Mouse (Mus musculus) gastrocnemius, adult 2 months (tissue): ENCODE measurements around the gene Kif3c. TPM values are rescaled to one million over a fixed set of nuclear protein-coding genes. Genes with fewer than 3 reads are reported as not detected.

Experiments used
- DNase-seq: peaks from one replicate; pipeline ENCODE4 v3.0.0; 2022
- H3K27ac ChIP-seq: fragments of 200-600 bp; 2 replicates; pipeline ENCODE4 v1.8.1; 2022; ENCODE audit warnings: mild to moderate bottlenecking
- H3K4me3 ChIP-seq: fragments of 200-600 bp; 2 replicates; pipeline ENCODE4 v1.8.1; 2022; ENCODE audit warnings: mild to moderate bottlenecking, moderate library complexity
- CTCF ChIP-seq: fragments of 200-600 bp; IDR thresholded peaks from 2 replicates; pipeline ENCODE4 v1.8.1; 2022; ENCODE audit warnings: antibody characterized with exemption, mild to moderate bottlenecking, moderate library complexity
- intact Hi-C: fragments of 180-260 bp; cut with DNase I; formaldehyde crosslinking; loops from one replicate; pipeline ENCODE4 v1.15.1; 2025
- total RNA-seq, 2 experiments: library from RNA; stranded (reverse); gene quantifications; 2 replicates each; pipeline ENCODE4 v1.2.3; 2021

The Kif3c gene
- total RNA-seq, 2 experiments from 2014 or later: 20.7 to 24.1 TPM

GRCm38 (mm10) chr12:3429681-3430442 lies 64.9 kb downstream of the Kif3c start:
- Histone ChIP-seq H3K4me3 (no peak overlapping the region), H3K27ac (no peak overlapping the region; the same call in 1 of the 2 replicates)
- intact Hi-C loops: loop anchor here (5.0 kb wide), 1 partner anchor 118 kb away; no protein-coding TSS in a partner anchor
- no peak for TF ChIP-seq CTCF
- no peak for DNase-seq

GRCm38 (mm10) chr12:3430443-3430753 lies 65.5 kb downstream of the Kif3c start:
- TF ChIP-seq CTCF: no peak
- DNase-seq: no peak
- intact Hi-C loops: no loop called here
- H3K4me3 ChIP-seq: no peak overlapping the region
- H3K27ac ChIP-seq: no peak overlapping the region; the same call in 1 of the 2 replicates

- intact Hi-C loops: no loop called here
- TF ChIP-seq CTCF: peak; percentile 22; the same call in 1 of the 2 replicates
- H3K27ac ChIP-seq: no peak overlapping the region
- no peak for DNase-seq
- H3K4me3 ChIP-seq: no peak overlapping the region
These were observed 66.1 kb downstream of the Kif3c start for GRCm38 (mm10) chr12:3430985-3431384.

- DNase-seq: no peak
- no peak overlapping the region for H3K4me3 ChIP-seq
- H3K27ac ChIP-seq: no peak overlapping the region
- no peak for TF ChIP-seq CTCF
- intact Hi-C loops: no loop called here
These were observed 68.8 kb downstream of the Kif3c start for GRCm38 (mm10) chr12:3433736-3434135.

- intact Hi-C loops: no loop called here
- DNase-seq: no peak
- no peak overlapping the region for H3K4me3 ChIP-seq
- TF ChIP-seq CTCF: no peak
- no peak overlapping the region for H3K27ac ChIP-seq
These were observed 71.5 kb downstream of the Kif3c start for GRCm38 (mm10) chr12:3436446-3436845.

GRCm38 (mm10) chr12:3437815-3438214 lies 72.9 kb downstream of the Kif3c start:
- Histone ChIP-seq H3K27ac (no peak overlapping the region), H3K4me3 (no peak overlapping the region)
- TF ChIP-seq CTCF: peak; percentile 59
- intact Hi-C loops: no loop called here
- no peak for DNase-seq

- intact Hi-C loops: no loop called here
- no peak for DNase-seq
- Histone ChIP-seq H3K27ac (0 out of 2 replicates have a peak overlapping the region, but pooled peaks have one; percentile 35), H3K4me3 (no peak overlapping the region)
- TF ChIP-seq CTCF: no peak
These were observed 76.0 kb downstream of the Kif3c start for GRCm38 (mm10) chr12:3440916-3441315.

GRCm38 (mm10) chr12:3441361-3441760 lies 76.4 kb downstream of the Kif3c start:
- intact Hi-C loops: no loop called here
- Histone ChIP-seq H3K4me3 (no peak overlapping the region), H3K27ac (0 out of 2 replicates have a peak overlapping the region, but pooled peaks have one; percentile 35)
- TF ChIP-seq CTCF: no peak
- DNase-seq: no peak

- intact Hi-C loops: no loop called here
- no peak overlapping the region for H3K4me3 ChIP-seq
- no peak overlapping the region for H3K27ac ChIP-seq
- no peak for DNase-seq
- no peak for TF ChIP-seq CTCF
These were observed 88.6 kb downstream of the Kif3c start for GRCm38 (mm10) chr12:3453554-3453953.

Other genes with a start within 250 kb of the Kif3c start
- gene Rab10, start 55.2 kb upstream of the Kif3c start, total RNA-seq: 100 to 1,000 TPM; 272 to 301 TPM
- 10 to 100 TPM; 15.6 to 15.7 TPM for gene Asxl2, start 61.7 kb downstream of the Kif3c start, total RNA-seq
- gene Dtnb, start 207.2 kb downstream of the Kif3c start, total RNA-seq: 10 to 100 TPM in 1 of 2 experiments, 1 to 10 TPM in 1; 2.1 to 11.7 TPM